Mouse (Mus musculus): ENCODE measurements around the gene Rtn4rl1. TPM values are rescaled to one million over a fixed set of nuclear protein-coding genes. Genes with fewer than 3 reads are reported as not detected.
"Not testable (repeated sequence)": the region's sequence is repeated elsewhere in the genome, so short reads cannot be mapped to it uniquely, and the experiment has no call there.

Rtn4rl1 gene
- polyA plus RNA-seq, 1 experiment = 11.8 TPM

GRCm38 (mm10) chr11:75282496-75283120 lies 89.0 kb downstream of the Rtn4rl1 start:
- no peak overlapping the region for H3K27ac ChIP-seq (ENCODE audit: insufficient read depth, low read depth, low read length)
- H3K4me3 ChIP-seq (ENCODE audit: low read depth, low read length) = no peak overlapping the region
- 18% methylated on average over 13 of the region's 13 CpGs for WGBS
- no peaks in the 10 kb centered on the region for H3K27me3 ChIP-seq (ENCODE audit: control insufficient read depth, insufficient read depth, low read length)
- H3K4me1 ChIP-seq (ENCODE audit: control insufficient read depth, insufficient read depth, insufficient read length, low read length) = peaks cover 8% of the 10 kb centered on the region
- no peaks in the 10 kb centered on the region for H3K36me3 ChIP-seq (ENCODE audit: control insufficient read depth, insufficient read depth, low read length)
- TF ChIP-seq CTCF (IDR thresholded peaks at IDR 0.05; ENCODE audit: extremely low read depth, insufficient read length, insufficient replicate concordance, low read depth, low read length) = no peak
- TF ChIP-seq POLR2A (IDR thresholded peaks at IDR 0.05; ENCODE audit: low read depth, low read length) = no peak

- not testable (repeated sequence) for H3K27ac ChIP-seq (ENCODE audit: insufficient read depth, low read depth, low read length); H3K4me1 ChIP-seq (ENCODE audit: control insufficient read depth, insufficient read depth, insufficient read length, low read length); H3K4me3 ChIP-seq (ENCODE audit: low read depth, low read length); H3K36me3 ChIP-seq (ENCODE audit: control insufficient read depth, insufficient read depth, low read length); H3K27me3 ChIP-seq (ENCODE audit: control insufficient read depth, insufficient read depth, low read length)
- 70% methylated on average over 3 of the region's 3 CpGs for WGBS
Observed at GRCm38 (mm10) chr11:75283784-75284183, 90.2 kb downstream of the Rtn4rl1 start.

GRCm38 (mm10) chr11:75285893-75286467 lies 92.4 kb downstream of the Rtn4rl1 start:
- no peak for TF ChIP-seq POLR2A (IDR thresholded peaks at IDR 0.05; ENCODE audit: low read depth, low read length)
- TF ChIP-seq CTCF (IDR thresholded peaks at IDR 0.05; ENCODE audit: extremely low read depth, insufficient read length, insufficient replicate concordance, low read depth, low read length) = no peak

GRCm38 (mm10) chr11:75286868-75287267 lies 93.3 kb downstream of the Rtn4rl1 start:
- H3K4me3 ChIP-seq (ENCODE audit: low read depth, low read length) = no peak overlapping the region
- no peak for TF ChIP-seq POLR2A (IDR thresholded peaks at IDR 0.05; ENCODE audit: low read depth, low read length)
- no peak for TF ChIP-seq CTCF (IDR thresholded peaks at IDR 0.05; ENCODE audit: extremely low read depth, insufficient read length, insufficient replicate concordance, low read depth, low read length)
- H3K36me3 ChIP-seq (ENCODE audit: control insufficient read depth, insufficient read depth, low read length) = no peaks in the 10 kb centered on the region
- H3K27ac ChIP-seq (ENCODE audit: insufficient read depth, low read depth, low read length) = no peak overlapping the region
- no peaks in the 10 kb centered on the region for H3K4me1 ChIP-seq (ENCODE audit: control insufficient read depth, insufficient read depth, insufficient read length, low read length)
- WGBS = 96% methylated on average over 4 of the region's 4 CpGs
- no peaks in the 10 kb centered on the region for H3K27me3 ChIP-seq (ENCODE audit: control insufficient read depth, insufficient read depth, low read length)

More at GRCm38 (mm10) chr11:75285893-75286467, 92.4 kb downstream of the Rtn4rl1 start:
- Histone ChIP-seq H3K27ac (ENCODE audit: insufficient read depth, low read depth, low read length) (no peak overlapping the region), H3K4me1 (ENCODE audit: control insufficient read depth, insufficient read depth, insufficient read length, low read length) (peaks cover 3% of the 10 kb centered on the region), H3K27me3 (ENCODE audit: control insufficient read depth, insufficient read depth, low read length) (no peaks in the 10 kb centered on the region), H3K36me3 (ENCODE audit: control insufficient read depth, insufficient read depth, low read length) (no peaks in the 10 kb centered on the region), H3K4me3 (ENCODE audit: low read depth, low read length) (no peak overlapping the region)
- 68% methylated on average over 4 of the region's 4 CpGs for WGBS

GRCm38 (mm10) chr11:75287940-75288339 lies 94.4 kb downstream of the Rtn4rl1 start:
- Histone ChIP-seq H3K4me3 (ENCODE audit: low read depth, low read length) (no peak overlapping the region), H3K27me3 (ENCODE audit: control insufficient read depth, insufficient read depth, low read length) (no peaks in the 10 kb centered on the region; the same call in 1 of the 2 replicates), H3K27ac (ENCODE audit: insufficient read depth, low read depth, low read length) (no peak overlapping the region), H3K4me1 (ENCODE audit: control insufficient read depth, insufficient read depth, insufficient read length, low read length) (no peaks in the 10 kb centered on the region), H3K36me3 (ENCODE audit: control insufficient read depth, insufficient read depth, low read length) (no peaks in the 10 kb centered on the region)
- 87% methylated on average over 10 of the region's 10 CpGs for WGBS
- TF ChIP-seq CTCF (IDR thresholded peaks at IDR 0.05; ENCODE audit: extremely low read depth, insufficient read length, insufficient replicate concordance, low read depth, low read length) (no peak), POLR2A (IDR thresholded peaks at IDR 0.05; ENCODE audit: low read depth, low read length) (no peak)

GRCm38 (mm10) chr11:75288517-75288916 lies 94.9 kb downstream of the Rtn4rl1 start:
- WGBS = 76% methylated on average over 8 of the region's 8 CpGs
- TF ChIP-seq POLR2A (IDR thresholded peaks at IDR 0.05; ENCODE audit: low read depth, low read length) = no peak
- no peak for TF ChIP-seq CTCF (IDR thresholded peaks at IDR 0.05; ENCODE audit: extremely low read depth, insufficient read length, insufficient replicate concordance, low read depth, low read length)

GRCm38 (mm10) chr11:75289120-75289519 lies 95.5 kb downstream of the Rtn4rl1 start:
- Histone ChIP-seq H3K4me3 (ENCODE audit: low read depth, low read length) (no peak overlapping the region), H3K4me1 (ENCODE audit: control insufficient read depth, insufficient read depth, insufficient read length, low read length) (peaks cover 2% of the 10 kb centered on the region), H3K27me3 (ENCODE audit: control insufficient read depth, insufficient read depth, low read length) (no peaks in the 10 kb centered on the region; the same call in 1 of the 2 replicates), H3K36me3 (ENCODE audit: control insufficient read depth, insufficient read depth, low read length) (no peaks in the 10 kb centered on the region), H3K27ac (ENCODE audit: insufficient read depth, low read depth, low read length) (no peak overlapping the region)
- WGBS = 23% methylated on average over 2 of the region's 2 CpGs
- no peak for TF ChIP-seq POLR2A (IDR thresholded peaks at IDR 0.05; ENCODE audit: low read depth, low read length)
- no peak for TF ChIP-seq CTCF (IDR thresholded peaks at IDR 0.05; ENCODE audit: extremely low read depth, insufficient read length, insufficient replicate concordance, low read depth, low read length)

More at GRCm38 (mm10) chr11:75288517-75288916, 94.9 kb downstream of the Rtn4rl1 start:
- no peak overlapping the region for H3K4me3 ChIP-seq (ENCODE audit: low read depth, low read length)
- no peaks in the 10 kb centered on the region for H3K36me3 ChIP-seq (ENCODE audit: control insufficient read depth, insufficient read depth, low read length)
- H3K4me1 ChIP-seq (ENCODE audit: control insufficient read depth, insufficient read depth, insufficient read length, low read length) = no peaks in the 10 kb centered on the region
- no peaks in the 10 kb centered on the region; the same call in 1 of the 2 replicates for H3K27me3 ChIP-seq (ENCODE audit: control insufficient read depth, insufficient read depth, low read length)
- H3K27ac ChIP-seq (ENCODE audit: insufficient read depth, low read depth, low read length) = no peak overlapping the region

All from small intestine, adult 2 months (tissue).